Mouse (Mus musculus): ENCODE measurements around the gene Fam122a. TPM values are rescaled to one million over a fixed set of nuclear protein-coding genes. Genes with fewer than 3 reads are reported as not detected.

Fam122a gene
- polyA plus RNA-seq, 1 experiment from 2014 or later, result 70.5 TPM

DNA sequence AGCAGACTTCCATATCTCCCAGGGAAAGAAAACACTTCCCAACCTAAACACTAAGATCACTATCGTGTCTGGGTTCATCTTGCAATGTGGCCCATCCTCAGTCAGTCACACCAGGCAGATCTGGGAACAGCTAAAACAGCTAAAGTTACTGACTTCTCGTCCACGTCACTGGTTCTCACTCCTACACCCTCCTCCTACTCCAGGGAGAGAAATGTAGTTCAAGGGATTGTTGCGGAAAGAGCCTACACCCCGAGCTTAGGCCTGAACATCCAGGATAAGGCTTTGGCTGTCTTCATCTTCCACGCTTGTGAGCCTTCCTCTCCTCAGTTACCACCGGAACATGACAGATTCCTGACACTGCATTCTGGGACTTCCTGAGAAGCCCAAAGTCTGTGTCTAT, 34.8 kb upstream of the Fam122a start:
- whole genome bisulfite sequencing, result 79% methylated on average over 7 of the region's 7 CpGs
- Histone ChIP-seq H3K27me3 (no peaks in the 10 kb centered on the region), H3K9me3 (no peaks in the 10 kb centered on the region), H3K27ac (no peak overlapping the region), H3K9ac (no peak overlapping the region), H3K4me1 (no peaks in the 10 kb centered on the region), H3K4me2 (replicated peaks) (no peak overlapping the region), H3K36me3 (no peaks in the 10 kb centered on the region), H3K4me3 (no peak overlapping the region)
- ATAC-seq (ENCODE audit: insufficient number of reproducible peaks, insufficient read depth, low FRiP score, low TSS enrichment), result no peak

DNA sequence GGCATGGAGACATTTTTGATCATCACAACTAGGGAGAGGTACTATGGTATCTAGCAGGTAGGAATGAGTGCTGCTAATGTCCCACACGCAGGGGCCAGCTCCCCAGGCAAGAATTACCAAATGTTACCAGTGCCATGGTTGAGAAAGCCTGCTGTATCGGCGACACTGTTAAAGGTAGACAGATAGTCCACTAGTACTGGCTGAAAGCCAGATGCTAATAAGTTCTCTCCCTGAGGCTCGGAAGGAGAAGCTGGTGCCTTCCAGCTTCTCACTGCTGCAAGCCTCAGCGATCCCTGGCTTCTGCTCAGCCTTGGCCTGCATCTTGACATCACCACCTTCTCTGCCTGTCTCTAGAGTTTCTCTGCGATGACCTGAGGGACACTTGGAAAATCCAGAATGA, 32.2 kb upstream of the Fam122a start:
- H3K27ac ChIP-seq, result no peak overlapping the region
- no peak overlapping the region for H3K4me2 ChIP-seq (replicated peaks)
- no peaks in the 10 kb centered on the region for H3K4me1 ChIP-seq
- no peak for ATAC-seq (ENCODE audit: insufficient number of reproducible peaks, insufficient read depth, low FRiP score, low TSS enrichment)
- H3K9ac ChIP-seq, result no peak overlapping the region
- 86% methylated on average over 6 of the region's 6 CpGs for WGBS
- H3K36me3 ChIP-seq, result no peaks in the 10 kb centered on the region
- H3K9me3 ChIP-seq, result no peaks in the 10 kb centered on the region
- H3K4me3 ChIP-seq, result no peak overlapping the region
- no peaks in the 10 kb centered on the region for H3K27me3 ChIP-seq

DNA sequence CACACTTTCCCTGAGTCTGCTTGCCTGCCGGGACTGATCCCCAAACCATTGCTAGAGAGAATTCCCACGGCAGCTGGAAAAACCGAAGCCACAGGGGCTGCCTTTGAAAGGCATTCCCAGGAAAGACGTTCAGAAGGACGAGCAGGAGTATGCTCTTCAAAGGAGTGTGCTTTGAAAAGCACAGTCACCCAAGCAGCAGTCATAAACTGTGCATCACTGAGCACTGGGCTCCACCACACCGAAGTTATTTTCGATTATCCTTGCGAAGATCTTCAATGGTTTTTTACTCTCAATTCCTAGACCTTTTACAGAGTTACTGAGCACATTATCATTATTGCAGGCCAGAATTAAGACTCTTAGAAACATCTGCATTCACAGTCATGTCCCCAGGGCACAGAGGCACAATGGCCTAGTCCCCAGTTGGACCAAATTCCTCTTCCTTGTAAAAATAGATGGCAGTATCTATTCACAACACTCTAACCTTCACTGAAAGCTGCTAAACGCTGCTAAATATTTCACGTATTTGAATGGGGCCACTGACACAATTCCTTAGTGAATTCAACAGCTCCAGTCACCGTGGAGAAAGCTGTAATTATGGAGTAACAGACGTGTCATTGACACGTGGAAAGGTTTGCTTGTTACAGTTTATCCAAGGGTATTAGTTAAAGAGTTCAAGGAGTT, 31.1 kb upstream of the Fam122a start:
- H3K9me3 ChIP-seq, result no peaks in the 10 kb centered on the region
- no peaks in the 10 kb centered on the region for H3K27me3 ChIP-seq
- H3K4me2 ChIP-seq (replicated peaks), result no peak overlapping the region
- H3K27ac ChIP-seq, result no peak overlapping the region
- no peak for ATAC-seq (ENCODE audit: insufficient number of reproducible peaks, insufficient read depth, low FRiP score, low TSS enrichment)
- H3K36me3 ChIP-seq, result no peaks in the 10 kb centered on the region
- H3K4me1 ChIP-seq, result no peaks in the 10 kb centered on the region
- 41% methylated on average over 13 of the region's 13 CpGs for WGBS
- H3K9ac ChIP-seq, result no peak overlapping the region
- H3K4me3 ChIP-seq, result no peak overlapping the region

- no peak overlapping the region for H3K27ac ChIP-seq
- no peaks in the 10 kb centered on the region for H3K4me1 ChIP-seq
- no peaks in the 10 kb centered on the region for H3K27me3 ChIP-seq
- no peak overlapping the region for H3K4me3 ChIP-seq
- H3K9me3 ChIP-seq, result no peaks in the 10 kb centered on the region
- WGBS, result 87% methylated on average over 10 of the region's 10 CpGs
- no peak for ATAC-seq (ENCODE audit: insufficient number of reproducible peaks, insufficient read depth, low FRiP score, low TSS enrichment)
- H3K36me3 ChIP-seq, result no peaks in the 10 kb centered on the region
- no peak overlapping the region for H3K9ac ChIP-seq
- H3K4me2 ChIP-seq (replicated peaks), result no peak overlapping the region
These were observed 25.7 kb upstream of the Fam122a start for GRCm38 (mm10) chr19:24502736-24503421.

DNA sequence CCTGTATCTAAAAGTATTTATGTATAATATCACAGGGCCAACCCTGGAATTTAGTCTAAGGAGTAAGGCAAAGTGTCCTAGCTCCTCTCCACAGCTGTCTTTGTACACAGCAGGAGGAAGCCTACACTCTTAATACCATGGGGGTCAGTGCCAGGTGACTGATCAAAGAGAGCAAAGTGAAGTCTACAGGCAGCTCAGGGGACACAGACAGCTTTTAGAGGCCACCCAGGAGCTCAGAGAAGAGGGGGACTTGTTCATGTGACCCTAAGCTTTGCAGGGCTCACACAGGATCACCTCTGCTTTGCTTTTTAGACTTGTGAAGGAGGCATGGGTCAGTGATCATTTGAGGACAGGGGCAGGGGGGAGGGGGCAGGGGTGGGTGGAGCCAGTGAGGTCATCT, 24.4 kb upstream of the Fam122a start:
- H3K36me3 ChIP-seq, result no peaks in the 10 kb centered on the region
- no peaks in the 10 kb centered on the region for H3K27me3 ChIP-seq
- no peak overlapping the region for H3K9ac ChIP-seq
- ATAC-seq (ENCODE audit: insufficient number of reproducible peaks, insufficient read depth, low FRiP score, low TSS enrichment), result no peak
- H3K9me3 ChIP-seq, result no peaks in the 10 kb centered on the region
- no peak overlapping the region for H3K4me2 ChIP-seq (replicated peaks)
- no peak overlapping the region for H3K4me3 ChIP-seq
- no peak overlapping the region for H3K27ac ChIP-seq
- no peaks in the 10 kb centered on the region for H3K4me1 ChIP-seq

DNA sequence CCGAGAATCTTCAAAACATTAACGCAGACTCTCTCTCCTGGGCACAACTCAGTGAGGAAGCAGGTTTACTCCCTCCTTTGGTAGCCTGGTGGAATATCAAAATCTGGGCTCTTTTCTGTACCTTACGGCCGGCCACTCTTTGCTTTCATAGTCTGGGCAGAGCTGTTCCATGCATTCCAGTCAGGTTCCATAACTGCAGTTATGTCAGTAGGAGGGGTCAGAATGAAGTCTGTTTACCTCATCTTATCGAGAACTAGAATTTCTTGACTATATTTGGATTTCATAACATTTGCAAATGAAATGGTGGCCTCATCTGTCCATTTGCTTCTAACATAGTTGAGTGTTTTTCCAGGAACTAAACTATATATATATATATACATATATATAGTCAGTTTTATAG, 23.3 kb upstream of the Fam122a start:
- WGBS, result 84% methylated on average over 5 of the region's 5 CpGs

DNA sequence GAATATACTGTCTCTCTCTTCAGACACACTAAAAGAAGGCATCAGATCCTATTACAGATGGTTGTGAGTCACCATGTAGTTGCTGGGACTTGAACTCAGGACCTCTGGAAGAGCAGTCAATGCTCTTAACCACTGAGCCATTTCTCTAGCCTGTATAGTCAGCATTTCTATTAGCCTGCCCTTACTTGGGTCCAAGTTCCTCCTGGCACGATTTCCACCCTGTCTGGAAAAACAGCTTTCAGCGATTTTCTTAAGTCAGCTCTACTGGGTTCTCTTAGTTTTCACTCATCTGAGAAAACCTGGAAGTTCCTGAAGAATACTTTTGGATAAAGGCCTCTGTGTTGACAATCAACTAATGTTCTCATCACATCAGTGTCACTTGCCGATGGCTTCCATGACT, 22.1 kb upstream of the Fam122a start:
- no peak overlapping the region for H3K9ac ChIP-seq
- ATAC-seq (ENCODE audit: insufficient number of reproducible peaks, insufficient read depth, low FRiP score, low TSS enrichment), result no peak
- H3K27me3 ChIP-seq, result no peaks in the 10 kb centered on the region
- H3K4me3 ChIP-seq, result no peak overlapping the region
- no peaks in the 10 kb centered on the region for H3K9me3 ChIP-seq
- 74% methylated on average over 3 of the region's 3 CpGs for WGBS
- no peaks in the 10 kb centered on the region for H3K4me1 ChIP-seq
- H3K4me2 ChIP-seq (replicated peaks), result no peak overlapping the region
- H3K36me3 ChIP-seq, result no peaks in the 10 kb centered on the region
- H3K27ac ChIP-seq, result no peak overlapping the region

More for the DNA sequence above, 23.3 kb upstream of the Fam122a start:
- no peak overlapping the region for H3K27ac ChIP-seq
- H3K4me2 ChIP-seq (replicated peaks), result no peak overlapping the region
- no peaks in the 10 kb centered on the region for H3K9me3 ChIP-seq
- no peak overlapping the region for H3K4me3 ChIP-seq
- H3K4me1 ChIP-seq, result no peaks in the 10 kb centered on the region
- no peaks in the 10 kb centered on the region for H3K27me3 ChIP-seq
- no peaks in the 10 kb centered on the region for H3K36me3 ChIP-seq
- ATAC-seq (ENCODE audit: insufficient number of reproducible peaks, insufficient read depth, low FRiP score, low TSS enrichment), result no peak
- H3K9ac ChIP-seq, result no peak overlapping the region

DNA sequence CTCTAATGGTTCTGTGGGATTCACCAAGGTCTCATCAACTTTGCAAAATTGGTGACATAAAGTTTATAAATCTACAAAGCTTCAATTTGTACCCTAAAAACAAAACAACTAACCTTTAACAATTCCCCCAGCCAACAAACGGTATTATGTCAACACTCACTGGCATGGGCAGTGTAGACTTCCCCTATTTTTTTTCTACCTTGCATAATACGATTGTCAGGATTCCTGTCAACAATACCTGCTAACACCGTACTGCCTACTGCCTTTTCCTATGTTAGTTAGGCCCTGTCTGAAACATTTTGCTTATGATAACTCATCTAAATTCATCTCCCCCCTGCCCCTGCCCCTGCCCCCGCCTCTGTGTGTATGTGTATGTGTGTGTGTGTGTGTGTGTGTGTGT, 16.7 kb upstream of the Fam122a start:
- ATAC-seq (ENCODE audit: insufficient number of reproducible peaks, insufficient read depth, low FRiP score, low TSS enrichment), result no peak
- no peak overlapping the region for H3K9ac ChIP-seq
- H3K27me3 ChIP-seq, result no peaks in the 10 kb centered on the region
- H3K4me2 ChIP-seq (replicated peaks), result no peak overlapping the region
- H3K4me3 ChIP-seq, result no peak overlapping the region
- H3K27ac ChIP-seq, result no peak overlapping the region
- no peaks in the 10 kb centered on the region for H3K4me1 ChIP-seq
- no peaks in the 10 kb centered on the region for H3K36me3 ChIP-seq
- H3K9me3 ChIP-seq, result no peaks in the 10 kb centered on the region
- WGBS, result 79% methylated on average over 4 of the region's 4 CpGs

DNA sequence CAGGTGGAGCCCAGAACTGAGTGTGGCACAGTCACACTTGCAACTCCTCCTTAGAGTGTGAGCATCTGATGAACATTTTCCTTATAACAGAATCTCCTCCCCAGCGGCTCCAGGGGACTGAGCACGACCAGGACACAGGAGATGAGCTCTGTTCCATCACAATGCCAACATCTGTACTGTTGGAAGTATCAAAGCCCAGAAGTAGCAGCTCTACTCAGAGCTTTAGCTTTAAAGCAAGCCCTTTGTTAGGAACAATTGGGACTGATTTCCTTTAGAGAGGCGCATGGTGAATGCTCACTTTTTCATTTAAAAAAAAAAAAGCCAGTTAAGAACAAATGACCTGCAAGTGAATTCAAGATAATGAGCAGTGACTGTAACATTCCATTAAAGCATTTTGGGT, 14.7 kb upstream of the Fam122a start:
- H3K4me1 ChIP-seq, result no peaks in the 10 kb centered on the region
- H3K27ac ChIP-seq, result no peak overlapping the region
- no peak overlapping the region for H3K9ac ChIP-seq
- no peak overlapping the region for H3K4me3 ChIP-seq
- H3K36me3 ChIP-seq, result no peaks in the 10 kb centered on the region
- no peak overlapping the region for H3K4me2 ChIP-seq (replicated peaks)
- 31% methylated on average over 3 of the region's 3 CpGs for WGBS
- no peaks in the 10 kb centered on the region for H3K27me3 ChIP-seq
- no peak for ATAC-seq (ENCODE audit: insufficient number of reproducible peaks, insufficient read depth, low FRiP score, low TSS enrichment)
- H3K9me3 ChIP-seq, result no peaks in the 10 kb centered on the region

GRCm38 (mm10) chr19:24490275-24490674, 13.1 kb upstream of the Fam122a start:
- Histone ChIP-seq H3K9ac (no peak overlapping the region), H3K36me3 (no peaks in the 10 kb centered on the region), H3K27me3 (no peaks in the 10 kb centered on the region), H3K4me2 (replicated peaks) (no peak overlapping the region), H3K27ac (no peak overlapping the region), H3K4me3 (no peak overlapping the region), H3K9me3 (no peaks in the 10 kb centered on the region), H3K4me1 (no peaks in the 10 kb centered on the region)
- 65% methylated on average over 5 of the region's 5 CpGs for WGBS
- no peak for ATAC-seq (ENCODE audit: insufficient number of reproducible peaks, insufficient read depth, low FRiP score, low TSS enrichment)

DNA sequence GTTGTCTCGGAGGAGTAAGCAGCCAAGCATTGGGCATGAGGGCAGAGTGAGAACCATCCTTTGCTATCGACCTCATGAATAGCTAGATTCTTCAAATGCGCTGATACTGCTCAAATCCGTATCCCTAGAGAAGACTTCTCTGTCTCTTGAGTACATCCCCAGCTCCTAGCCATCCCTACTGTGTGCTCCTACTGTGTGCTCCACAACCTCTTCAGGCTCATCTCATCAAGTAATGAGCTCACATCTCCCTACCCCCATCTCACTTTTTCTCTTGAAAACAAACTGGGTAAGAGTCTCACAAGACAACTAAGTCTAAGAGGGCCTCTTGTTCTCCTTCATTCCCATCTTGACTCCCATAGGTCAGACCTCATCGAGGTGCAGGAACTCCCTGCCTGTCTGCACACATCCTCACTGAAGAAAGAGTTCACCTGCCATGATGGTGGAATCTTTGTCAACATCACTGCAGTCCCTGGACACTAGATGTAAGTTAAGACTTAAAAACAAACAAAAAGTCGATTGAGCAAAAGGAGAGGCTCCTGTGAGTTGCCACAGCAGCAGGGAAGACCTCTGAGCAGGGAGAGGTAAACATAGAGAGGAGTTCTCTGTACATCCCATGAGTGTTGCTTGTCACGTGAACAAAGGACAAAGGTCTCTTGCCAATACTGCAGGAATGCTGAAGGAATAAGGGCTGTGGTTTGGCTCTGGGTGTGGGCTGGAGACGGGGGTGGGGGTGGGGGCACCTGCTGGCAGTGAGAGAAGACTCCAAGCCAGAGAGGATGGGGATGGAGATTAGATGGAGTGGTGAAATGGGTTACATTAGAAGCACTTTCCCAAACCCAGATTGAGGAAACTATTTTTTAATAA, 9.5 kb upstream of the Fam122a start:
- no peak overlapping the region for H3K4me3 ChIP-seq
- no peak for ATAC-seq (ENCODE audit: insufficient number of reproducible peaks, insufficient read depth, low FRiP score, low TSS enrichment)
- no peaks in the 10 kb centered on the region for H3K36me3 ChIP-seq
- 75% methylated on average over 8 of the region's 8 CpGs for WGBS
- H3K9ac ChIP-seq, result no peak overlapping the region
- no peaks in the 10 kb centered on the region for H3K4me1 ChIP-seq
- no peaks in the 10 kb centered on the region for H3K9me3 ChIP-seq
- H3K27me3 ChIP-seq, result no peaks in the 10 kb centered on the region
- H3K4me2 ChIP-seq (replicated peaks), result no peak overlapping the region
- H3K27ac ChIP-seq, result no peak overlapping the region
